Mouse (Mus musculus): ENCODE results near the gene Rbm20.

GRCm38 (mm10) chr19:53898046-53898445, 220.9 kb downstream of the Rbm20 start:
- TF ChIP-seq CTCF (IDR thresholded peaks at IDR 0.05; ENCODE audit: low read depth): no peak
- TF ChIP-seq EP300 (IDR thresholded peaks at IDR 0.05; ENCODE audit: low read depth): no peak
